Mouse (Mus musculus): Measurements from ENCODE around the gene Map3k15.
A peak's percentile ranks its signal among the peaks of the same experiment; 100 is the strongest.

Gene Map3k15

GRCm38 (mm10) chrX:159988002-159988960, at the start of gene Map3k15:
Gene Map3k15 (plus strand): TSS chrX:159988433.
- DNase-seq (ENCODE audit: low read depth, low spot score): no peak

- no peak for DNase-seq (ENCODE audit: low read depth, low spot score)
Observed at GRCm38 (mm10) chrX:159942569-159942968, 45.7 kb upstream of the Map3k15 start.

GRCm38 (mm10) chrX:159943586-159943985, 44.6 kb upstream of the Map3k15 start:
- no peak for DNase-seq (ENCODE audit: low read depth, low spot score)

GRCm38 (mm10) chrX:159953546-159954429, 34.4 kb upstream of the Map3k15 start:
- no peak for DNase-seq (ENCODE audit: low read depth, low spot score)

- DNase-seq (ENCODE audit: low read depth, low spot score): no peak
Observed at GRCm38 (mm10) chrX:159954430-159954779, 33.8 kb upstream of the Map3k15 start.

- no peak for DNase-seq (ENCODE audit: low read depth, low spot score)
Observed at GRCm38 (mm10) chrX:159955433-159955832, 32.8 kb upstream of the Map3k15 start.

- no peak for DNase-seq (ENCODE audit: low read depth, low spot score)
Observed at GRCm38 (mm10) chrX:159961385-159961784, 26.8 kb upstream of the Map3k15 start.

GRCm38 (mm10) chrX:159963273-159963672, 25.0 kb upstream of the Map3k15 start:
- DNase-seq (ENCODE audit: low read depth, low spot score): no peak

- DNase-seq (ENCODE audit: low read depth, low spot score): peak; percentile 45
Observed at GRCm38 (mm10) chrX:159963925-159964324, 24.3 kb upstream of the Map3k15 start.

GRCm38 (mm10) chrX:159969025-159969424, 19.2 kb upstream of the Map3k15 start:
- no peak for DNase-seq (ENCODE audit: low read depth, low spot score)

- DNase-seq (ENCODE audit: low read depth, low spot score): no peak
Observed at GRCm38 (mm10) chrX:159971091-159971779, 17.0 kb upstream of the Map3k15 start.

- no peak for DNase-seq (ENCODE audit: low read depth, low spot score)
Observed at GRCm38 (mm10) chrX:159973730-159974129, 14.5 kb upstream of the Map3k15 start.

- DNase-seq (ENCODE audit: low read depth, low spot score): no peak
Observed at GRCm38 (mm10) chrX:159976243-159976642, 12.0 kb upstream of the Map3k15 start.

- DNase-seq (ENCODE audit: low read depth, low spot score): no peak
Observed at GRCm38 (mm10) chrX:159995808-159996207, 7.6 kb downstream of the Map3k15 start.

- DNase-seq (ENCODE audit: low read depth, low spot score): no peak
Observed at GRCm38 (mm10) chrX:160053306-160053705, 65.1 kb downstream of the Map3k15 start.

- DNase-seq (ENCODE audit: low read depth, low spot score): no peak
Observed at GRCm38 (mm10) chrX:160054643-160055042, 66.4 kb downstream of the Map3k15 start.

GRCm38 (mm10) chrX:160091973-160092372, 103.7 kb downstream of the Map3k15 start:
- DNase-seq (ENCODE audit: low read depth, low spot score): no peak

- DNase-seq (ENCODE audit: low read depth, low spot score): no peak
Observed at GRCm38 (mm10) chrX:160107817-160108216, 119.6 kb downstream of the Map3k15 start.

- no peak for DNase-seq (ENCODE audit: low read depth, low spot score)
Observed at GRCm38 (mm10) chrX:160113777-160114176, 125.5 kb downstream of the Map3k15 start.

GRCm38 (mm10) chrX:160116074-160116473, 127.8 kb downstream of the Map3k15 start:
- DNase-seq (ENCODE audit: low read depth, low spot score): no peak

- DNase-seq (ENCODE audit: low read depth, low spot score): peak; percentile 24
Observed at GRCm38 (mm10) chrX:160116658-160117057, 128.4 kb downstream of the Map3k15 start.
